Mouse (Mus musculus) lung, embryonic 15.5 days (tissue): Measurements from ENCODE around the gene Stk32c. TPM values are rescaled to one million over a fixed set of nuclear protein-coding genes. Genes with fewer than 3 reads are reported as not detected.

Source experiments
- ATAC-seq: fragments of 200-750 bp; cut with Nextera tagmentation; 2 replicates; pipeline ENCODE4 v1.8.0; 2017; ENCODE audit warnings: moderate number of reproducible peaks, borderline replicate concordance; ENCODE audit not compliant: low FRiP score, low TSS enrichment; ENCODE audit errors: extremely low read depth
- H3K27ac ChIP-seq: fragments of 300-500 bp; sonication (generic); 2 replicates; pipeline ENCODE4 v1.5.1; 2015; ENCODE audit warnings: moderate library complexity, mild to moderate bottlenecking, inconsistent platforms
- H3K27me3 ChIP-seq: fragments of 300-500 bp; sonication (generic); 2 replicates; pipeline ENCODE4 v1.6.1; 2015; ENCODE audit warnings: inconsistent platforms
- H3K36me3 ChIP-seq: fragments of 300-500 bp; sonication (generic); 2 replicates; pipeline ENCODE4 v1.6.1; 2015; ENCODE audit warnings: inconsistent platforms
- H3K4me1 ChIP-seq: fragments of 300-500 bp; sonication (generic); 2 replicates; pipeline ENCODE4 v1.6.1; 2015; ENCODE audit warnings: inconsistent platforms
- H3K4me2 ChIP-seq: fragments of 300-500 bp; sonication (generic); 2 replicates; pipeline ENCODE4 v1.6.1; 2015; ENCODE audit warnings: inconsistent platforms, mild to moderate bottlenecking, moderate library complexity
- H3K4me3 ChIP-seq: fragments of 300-500 bp; sonication (generic); 2 replicates; pipeline ENCODE4 v1.5.1; 2015; ENCODE audit warnings: mild to moderate bottlenecking, inconsistent platforms
- H3K9ac ChIP-seq: fragments of 300-500 bp; sonication (generic); 2 replicates; pipeline ENCODE4 v1.6.1; 2015; ENCODE audit warnings: inconsistent platforms
- H3K9me3 ChIP-seq: fragments of 300-500 bp; sonication (generic); 2 replicates; pipeline ENCODE4 v1.6.1; 2016; ENCODE audit warnings: inconsistent platforms
- WGBS: fragments of 180-500 bp; shearing (Covaris S2); methylation state at CpG from one replicate; pipeline ENCODE4 v1.1.7; 2015; 5-methylcytosine and 5-hydroxymethylcytosine counted together
- polyA plus RNA-seq: library from polyadenylated mRNA; unstranded; fragments of >200 nt; fragmentation: Nextera tagmentation; extraction: Ambion mirVana; gene quantifications from 2 replicates; pipeline ENCODE4 v1.2.1, GENCODE M21; 2015

The Stk32c gene
- polyA plus RNA-seq, 1 experiment from 2014 or later: 0.22 TPM

DNA sequence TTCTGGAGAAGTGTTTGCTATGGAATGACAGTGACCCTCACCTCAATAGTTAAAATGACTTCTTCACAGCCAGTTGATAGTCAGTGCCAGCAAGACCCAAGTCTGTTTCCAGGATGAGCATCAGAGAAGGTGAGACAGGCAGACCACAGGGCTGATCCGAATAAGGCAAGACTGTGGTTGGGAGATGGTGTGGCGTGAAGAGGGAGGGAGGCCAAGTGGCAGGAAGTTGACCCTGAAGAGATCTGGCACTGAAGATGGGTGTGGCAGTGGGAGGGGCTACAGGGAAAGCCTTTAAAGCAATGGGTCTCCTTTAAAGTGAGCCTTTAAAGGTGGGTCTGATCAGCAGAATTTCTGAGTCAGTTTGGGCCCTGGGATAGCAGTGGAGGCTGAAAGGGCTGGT, 55.6 kb downstream of the Stk32c start:
- no peaks in the 10 kb centered on the region for H3K4me1 ChIP-seq
- ATAC-seq: no peak
- H3K4me2 ChIP-seq: no peak overlapping the region
- H3K9me3 ChIP-seq: no peaks in the 10 kb centered on the region
- no peaks in the 10 kb centered on the region for H3K27me3 ChIP-seq
- H3K9ac ChIP-seq: no peak overlapping the region
- no peak overlapping the region for H3K4me3 ChIP-seq
- H3K27ac ChIP-seq: no peak overlapping the region
- 12% methylated on average over 2 of the region's 2 CpGs for WGBS
- H3K36me3 ChIP-seq: no peaks in the 10 kb centered on the region

- ATAC-seq: no peak
These were observed 56.6 kb downstream of the Stk32c start for GRCm38 (mm10) chr7:139156341-139157058.

GRCm38 (mm10) chr7:139152927-139153326, 60.2 kb downstream of the Stk32c start:
- H3K9me3 ChIP-seq: no peaks in the 10 kb centered on the region
- no peak overlapping the region for H3K9ac ChIP-seq
- no peak overlapping the region for H3K4me3 ChIP-seq
- no peaks in the 10 kb centered on the region for H3K27me3 ChIP-seq
- no peak for ATAC-seq
- 56% methylated on average over 7 of the region's 7 CpGs for WGBS
- no peaks in the 10 kb centered on the region for H3K4me1 ChIP-seq
- no peak overlapping the region for H3K4me2 ChIP-seq
- H3K27ac ChIP-seq: no peak overlapping the region
- no peaks in the 10 kb centered on the region for H3K36me3 ChIP-seq

More at GRCm38 (mm10) chr7:139156341-139157058, 56.6 kb downstream of the Stk32c start:
- H3K4me3 ChIP-seq: no peak overlapping the region
- no peaks in the 10 kb centered on the region for H3K4me1 ChIP-seq
- H3K9me3 ChIP-seq: no peaks in the 10 kb centered on the region
- H3K27ac ChIP-seq: no peak overlapping the region
- no peak overlapping the region for H3K4me2 ChIP-seq
- 70% methylated on average over 10 of the region's 10 CpGs for WGBS
- H3K27me3 ChIP-seq: no peaks in the 10 kb centered on the region
- H3K9ac ChIP-seq: no peak overlapping the region
- H3K36me3 ChIP-seq: no peaks in the 10 kb centered on the region

DNA sequence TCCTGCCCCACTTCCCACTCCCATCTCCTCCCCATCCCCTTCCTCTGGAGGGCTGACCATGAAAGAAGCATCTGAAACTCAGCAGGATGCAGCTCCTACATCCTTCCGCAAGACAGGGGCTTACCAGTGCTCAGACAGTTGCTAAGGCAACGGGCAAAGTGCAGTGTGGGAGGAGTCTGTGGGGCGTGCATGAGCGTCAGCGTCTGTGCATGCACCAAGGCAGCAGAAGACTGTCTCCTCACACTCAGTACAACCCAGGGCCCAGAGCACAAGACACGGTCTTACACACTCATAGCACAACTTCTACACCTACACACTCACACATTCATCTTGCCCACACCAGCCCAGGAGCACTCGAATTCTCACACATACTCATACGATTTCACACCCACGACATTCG, 62.0 kb downstream of the Stk32c start:
- WGBS: 27% methylated on average over 10 of the region's 10 CpGs
- Histone ChIP-seq H3K4me1 (peaks cover 5% of the 10 kb centered on the region; the same call in 1 of the 2 replicates), H3K27ac (no peak overlapping the region), H3K9me3 (no peaks in the 10 kb centered on the region), H3K4me2 (no peak overlapping the region), H3K4me3 (no peak overlapping the region), H3K27me3 (no peaks in the 10 kb centered on the region), H3K9ac (no peak overlapping the region), H3K36me3 (no peaks in the 10 kb centered on the region)
- peak; percentile 67; the same call in 1 of the 2 replicates for ATAC-seq

- ATAC-seq: no peak
- Histone ChIP-seq H3K9me3 (no peaks in the 10 kb centered on the region), H3K4me2 (no peak overlapping the region), H3K4me3 (no peak overlapping the region), H3K27me3 (no peaks in the 10 kb centered on the region), H3K4me1 (peaks cover 5% of the 10 kb centered on the region; the same call in 1 of the 2 replicates), H3K9ac (no peak overlapping the region), H3K36me3 (no peaks in the 10 kb centered on the region), H3K27ac (no peak overlapping the region)
- 29% methylated on average over 7 of the region's 7 CpGs for WGBS
These were observed 63.7 kb downstream of the Stk32c start for GRCm38 (mm10) chr7:139149373-139149772.

- 14% methylated on average over 4 of the region's 4 CpGs for WGBS
- no peaks in the 10 kb centered on the region for H3K36me3 ChIP-seq
- peaks cover 5% of the 10 kb centered on the region; the same call in 1 of the 2 replicates for H3K4me1 ChIP-seq
- H3K27me3 ChIP-seq: no peaks in the 10 kb centered on the region
- ATAC-seq: no peak
- no peaks in the 10 kb centered on the region for H3K9me3 ChIP-seq
- no peak overlapping the region for H3K27ac ChIP-seq
- no peak overlapping the region for H3K4me3 ChIP-seq
- H3K4me2 ChIP-seq: no peak overlapping the region
- H3K9ac ChIP-seq: no peak overlapping the region
These were observed 65.7 kb downstream of the Stk32c start for GRCm38 (mm10) chr7:139147360-139147759.

DNA sequence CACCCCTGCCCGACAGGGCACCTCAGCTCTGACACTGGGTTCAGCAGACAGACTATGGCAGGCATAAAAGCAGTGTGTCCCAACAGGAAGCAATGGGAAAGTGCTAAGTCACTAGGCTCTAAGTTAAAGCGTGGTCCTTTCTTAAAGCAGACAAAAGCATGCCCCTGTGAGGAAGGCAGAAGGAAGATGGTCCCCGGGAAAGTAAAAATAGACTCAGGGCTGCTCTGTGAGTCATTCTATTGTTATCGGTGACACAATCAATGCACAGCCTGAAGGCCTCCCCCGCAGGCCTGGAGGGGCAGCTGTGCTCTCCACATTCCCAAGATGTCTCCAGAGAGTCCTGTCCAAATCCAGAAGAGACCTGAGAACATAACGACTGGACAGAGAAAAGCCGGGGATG, 67.2 kb downstream of the Stk32c start:
- ATAC-seq: no peak
- Histone ChIP-seq H3K4me1 (peaks cover 5% of the 10 kb centered on the region; the same call in 1 of the 2 replicates), H3K27ac (no peak overlapping the region), H3K27me3 (no peaks in the 10 kb centered on the region), H3K4me3 (no peak overlapping the region), H3K9me3 (no peaks in the 10 kb centered on the region), H3K36me3 (no peaks in the 10 kb centered on the region), H3K4me2 (no peak overlapping the region), H3K9ac (no peak overlapping the region)
- WGBS: 53% methylated on average over 7 of the region's 7 CpGs

GRCm38 (mm10) chr7:139143785-139144184, 69.3 kb downstream of the Stk32c start:
- no peak overlapping the region for H3K27ac ChIP-seq
- ATAC-seq: no peak
- WGBS: 44% methylated on average over 1 of the region's 1 CpGs
- H3K4me1 ChIP-seq: peaks cover 5% of the 10 kb centered on the region; the same call in 1 of the 2 replicates
- H3K4me3 ChIP-seq: no peak overlapping the region
- H3K9ac ChIP-seq: no peak overlapping the region
- no peak overlapping the region for H3K4me2 ChIP-seq
- H3K36me3 ChIP-seq: no peaks in the 10 kb centered on the region
- no peaks in the 10 kb centered on the region for H3K9me3 ChIP-seq
- no peaks in the 10 kb centered on the region for H3K27me3 ChIP-seq

- 32% methylated on average over 11 of the region's 11 CpGs for WGBS
- no peaks in the 10 kb centered on the region for H3K36me3 ChIP-seq
- H3K9ac ChIP-seq: no peak overlapping the region
- no peaks in the 10 kb centered on the region for H3K9me3 ChIP-seq
- H3K4me1 ChIP-seq: no peaks in the 10 kb centered on the region
- H3K27me3 ChIP-seq: no peaks in the 10 kb centered on the region
- ATAC-seq: no peak
- H3K4me3 ChIP-seq: no peak overlapping the region
- no peak overlapping the region for H3K4me2 ChIP-seq
- H3K27ac ChIP-seq: no peak overlapping the region
These were observed 73.1 kb downstream of the Stk32c start for GRCm38 (mm10) chr7:139139921-139140461.

DNA sequence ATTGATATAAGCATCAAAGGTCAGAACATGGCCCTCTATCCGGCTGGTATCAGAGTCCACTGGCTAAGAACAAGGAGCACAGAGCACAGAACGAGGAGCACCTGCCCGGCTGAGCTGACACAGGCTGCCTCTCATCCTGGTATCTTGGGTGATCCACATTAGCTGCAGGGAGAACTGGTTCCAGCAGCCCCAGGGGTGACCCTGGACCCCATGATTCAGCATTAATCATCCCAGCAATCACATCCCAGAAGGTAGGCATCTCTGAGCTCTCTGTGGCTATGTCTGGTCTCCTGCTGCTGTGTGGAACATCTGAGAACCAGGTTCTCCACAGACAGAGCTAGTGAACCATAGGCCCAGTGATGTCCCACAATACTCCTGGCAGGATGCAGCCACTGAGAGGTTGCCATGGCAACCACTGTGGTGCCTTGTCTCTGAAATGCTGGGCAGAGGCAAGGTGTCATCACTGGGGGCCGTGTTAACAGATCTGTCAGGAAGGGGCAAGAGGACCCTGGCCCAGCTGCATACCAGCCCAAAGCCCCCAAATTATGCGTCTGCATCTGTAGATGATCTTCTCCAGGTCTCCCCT, 76.1 kb downstream of the Stk32c start:
- no peak overlapping the region for H3K4me3 ChIP-seq
- 50% methylated on average over 5 of the region's 5 CpGs for WGBS

DNA sequence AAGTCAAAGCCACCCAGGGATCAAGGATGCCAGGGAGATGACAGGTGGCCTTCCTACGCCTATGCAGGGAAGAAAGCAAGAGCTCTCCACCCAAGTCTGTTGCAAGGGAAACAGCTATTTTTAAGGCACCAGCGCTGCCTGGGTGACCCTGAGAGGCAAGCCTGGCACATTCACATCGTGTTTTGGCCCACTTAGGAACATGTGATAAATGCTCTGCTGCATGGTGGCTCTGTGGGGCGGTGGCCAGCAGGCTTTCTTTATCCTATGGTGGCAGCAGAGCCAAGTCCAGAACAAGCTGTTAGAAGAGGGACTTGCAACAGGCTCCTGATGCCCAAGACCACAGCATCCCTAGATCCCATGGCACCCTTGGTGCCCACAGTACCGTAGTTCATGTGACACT, 77.9 kb downstream of the Stk32c start:
- Histone ChIP-seq H3K9me3 (no peaks in the 10 kb centered on the region), H3K4me3 (no peak overlapping the region), H3K27ac (no peak overlapping the region), H3K36me3 (no peaks in the 10 kb centered on the region), H3K4me2 (no peak overlapping the region), H3K27me3 (no peaks in the 10 kb centered on the region), H3K4me1 (no peaks in the 10 kb centered on the region), H3K9ac (no peak overlapping the region)
- WGBS: 75% methylated on average over 5 of the region's 5 CpGs
- no peak for ATAC-seq

More for the DNA sequence above, 76.1 kb downstream of the Stk32c start:
- no peak overlapping the region for H3K27ac ChIP-seq
- H3K36me3 ChIP-seq: no peaks in the 10 kb centered on the region
- H3K4me1 ChIP-seq: no peaks in the 10 kb centered on the region
- H3K27me3 ChIP-seq: no peaks in the 10 kb centered on the region
- no peak overlapping the region for H3K9ac ChIP-seq
- ATAC-seq: no peak
- H3K4me2 ChIP-seq: no peak overlapping the region
- no peaks in the 10 kb centered on the region for H3K9me3 ChIP-seq

- H3K27me3 ChIP-seq: no peaks in the 10 kb centered on the region
- no peaks in the 10 kb centered on the region for H3K4me1 ChIP-seq
- H3K4me2 ChIP-seq: no peak overlapping the region
- no peaks in the 10 kb centered on the region for H3K36me3 ChIP-seq
- H3K9me3 ChIP-seq: no peaks in the 10 kb centered on the region
- no peak overlapping the region for H3K27ac ChIP-seq
- 62% methylated on average over 3 of the region's 3 CpGs for WGBS
- no peak overlapping the region for H3K9ac ChIP-seq
- H3K4me3 ChIP-seq: no peak overlapping the region
- ATAC-seq: no peak
These were observed 79.7 kb downstream of the Stk32c start for GRCm38 (mm10) chr7:139133446-139133845.
